Mouse (Mus musculus) bone marrow macrophage, adult 2 months (primary cell): ENCODE measurements at regions not wholly inside any gene's neighbourhood (a gene's known extent, or its start where the extent isn't known, plus 50 kb on each side); places are given as distances from the start of the nearest gene placed in this dataset.

Experiments used
- CTCF ChIP-seq: IDR thresholded peaks from 2 replicates; pipeline ENCODE4 v1.5.1; 2012; ENCODE audit warnings: low read depth, mild to moderate bottlenecking, low read length, moderate library complexity
- POLR2A ChIP-seq: IDR thresholded peaks from 2 replicates; pipeline ENCODE4 v1.6.1; 2012; ENCODE audit warnings: mild to moderate bottlenecking, low read depth, low read length, borderline replicate concordance

- TF ChIP-seq CTCF = no peak
- TF ChIP-seq POLR2A = no peak
Measured at GRCm38 (mm10) chr9:31578506-31579173, 114.4 kb upstream of the Tmem45b start.
